Mouse (Mus musculus): Measurements from ENCODE around the gene Lrrc42.

DNA sequence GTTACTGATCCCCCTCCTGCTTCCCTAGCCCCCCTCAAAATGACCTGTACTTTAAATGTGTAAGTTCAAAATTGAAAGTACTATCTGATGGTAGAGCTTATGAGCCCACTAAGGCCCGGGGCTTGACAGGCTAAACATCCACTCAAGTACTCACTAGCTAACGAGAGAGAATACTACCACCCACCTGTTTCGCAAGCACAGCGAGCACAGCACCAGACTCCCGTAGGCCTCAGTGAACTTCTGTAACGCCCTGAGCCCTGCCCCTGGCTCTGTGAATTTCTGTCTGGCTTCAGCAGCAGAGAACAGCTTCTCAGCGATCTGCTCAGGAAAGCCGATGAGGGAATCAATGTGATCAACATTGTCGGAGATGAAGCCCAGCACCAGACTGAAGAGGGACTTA is 6.2 kb downstream of the Lrrc42 start:
- TF ChIP-seq CTCF (IDR thresholded peaks at IDR 0.05; ENCODE audit: insufficient read depth, low read length) (no peak), POLR2A (IDR thresholded peaks at IDR 0.05; ENCODE audit: borderline replicate concordance, extremely low read depth, low read depth, low read length) (no peak)
